Mouse (Mus musculus): ENCODE measurements at regions not wholly inside any gene's neighbourhood (a gene's known extent, or its start where the extent isn't known, plus 50 kb on each side); places are given as distances from the start of the nearest gene placed in this dataset.

DNA sequence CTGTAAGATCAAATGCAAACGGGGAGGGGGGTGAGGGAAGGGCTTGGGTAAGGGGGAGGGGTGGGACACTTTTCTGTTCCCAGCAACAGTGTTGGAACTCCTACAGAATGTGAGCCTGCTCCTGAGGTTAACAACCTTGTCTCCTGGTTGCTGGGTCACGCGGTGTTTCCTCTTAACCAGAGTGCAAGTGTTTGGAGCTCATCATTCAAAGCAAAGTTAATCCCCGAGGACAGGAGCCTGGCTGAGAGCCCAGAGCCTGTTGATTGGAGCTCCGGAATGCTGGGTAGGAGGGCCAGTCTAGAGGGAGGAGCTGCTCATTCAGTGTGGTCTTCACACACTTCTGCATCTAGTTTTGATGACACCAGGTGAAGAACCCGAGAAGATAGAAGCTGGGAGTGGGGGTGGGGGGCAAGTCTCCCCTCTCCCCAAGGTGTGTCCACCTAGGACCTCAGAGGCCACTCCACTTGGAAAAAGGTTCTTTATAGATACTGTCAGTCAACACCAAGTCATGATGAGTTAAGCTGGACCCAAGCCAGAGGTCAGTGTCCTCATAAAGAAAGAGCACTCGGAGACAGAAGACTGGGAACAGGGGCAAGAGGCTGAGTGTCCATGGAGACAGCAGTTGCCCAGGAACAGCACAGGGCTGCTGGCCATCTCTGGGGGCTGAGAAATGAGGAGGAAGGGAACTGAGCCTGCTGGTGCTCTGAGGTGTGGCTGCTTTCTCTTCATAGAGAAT lies 220.2 kb downstream of the Sipa1l2 start:
- Histone ChIP-seq H3K4me1 (ENCODE audit: control insufficient read depth, insufficient read depth, low read length) (peaks cover 6% of the 10 kb centered on the region), H3K36me3 (ENCODE audit: control insufficient read depth, insufficient read depth, low read length) (no peaks in the 10 kb centered on the region), H3K27me3 (ENCODE audit: control insufficient read depth, insufficient read depth, low read length) (no peaks in the 10 kb centered on the region), H3K4me3 (ENCODE audit: control insufficient read depth, low read depth, low read length) (no peak overlapping the region), H3K27ac (ENCODE audit: control insufficient read depth, insufficient read depth, low read depth, low read length) (no peak overlapping the region)
- TF ChIP-seq CTCF (IDR thresholded peaks at IDR 0.05; ENCODE audit: control insufficient read depth, insufficient read depth, insufficient replicate concordance, low read depth, low read length) (no peak), POLR2A (IDR thresholded peaks at IDR 0.05; ENCODE audit: control insufficient read depth, low read depth, low read length) (no peak)

GRCm38 (mm10) chr8:125346182-125346581 lies 223.4 kb downstream of the Sipa1l2 start:
- no peak for TF ChIP-seq CTCF (IDR thresholded peaks at IDR 0.05; ENCODE audit: control insufficient read depth, insufficient read depth, insufficient replicate concordance, low read depth, low read length)
- no peak for TF ChIP-seq POLR2A (IDR thresholded peaks at IDR 0.05; ENCODE audit: control insufficient read depth, low read depth, low read length)
- H3K4me3 ChIP-seq (ENCODE audit: control insufficient read depth, low read depth, low read length): no peak overlapping the region
- H3K27me3 ChIP-seq (ENCODE audit: control insufficient read depth, insufficient read depth, low read length): no peaks in the 10 kb centered on the region

DNA sequence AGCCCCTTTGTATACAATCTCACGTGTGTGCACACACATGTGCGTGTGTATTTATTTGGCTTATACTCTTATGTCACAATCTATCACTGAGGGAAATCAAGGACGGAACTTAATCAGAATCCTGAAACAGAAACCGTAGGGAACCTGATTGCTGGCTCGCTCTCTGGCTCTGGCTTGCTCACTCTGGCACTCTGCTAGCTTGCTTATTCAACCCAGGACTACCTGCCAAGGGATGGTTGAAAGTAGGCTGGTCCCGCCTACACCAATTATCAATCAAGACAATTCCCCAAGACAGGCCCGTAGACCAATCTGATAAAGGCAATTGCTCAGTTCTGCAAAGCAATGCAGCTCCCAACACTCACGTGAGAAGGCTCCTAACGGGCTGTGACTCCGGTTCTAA lies 224.0 kb downstream of the Sipa1l2 start:
- H3K36me3 ChIP-seq (ENCODE audit: control insufficient read depth, insufficient read depth, low read length): no peaks in the 10 kb centered on the region

More at GRCm38 (mm10) chr8:125346182-125346581, 223.4 kb downstream of the Sipa1l2 start:
- no peaks in the 10 kb centered on the region for H3K36me3 ChIP-seq (ENCODE audit: control insufficient read depth, insufficient read depth, low read length)
- H3K4me1 ChIP-seq (ENCODE audit: control insufficient read depth, insufficient read depth, low read length): peaks cover 10% of the 10 kb centered on the region
- no peak overlapping the region for H3K27ac ChIP-seq (ENCODE audit: control insufficient read depth, insufficient read depth, low read depth, low read length)

DNA sequence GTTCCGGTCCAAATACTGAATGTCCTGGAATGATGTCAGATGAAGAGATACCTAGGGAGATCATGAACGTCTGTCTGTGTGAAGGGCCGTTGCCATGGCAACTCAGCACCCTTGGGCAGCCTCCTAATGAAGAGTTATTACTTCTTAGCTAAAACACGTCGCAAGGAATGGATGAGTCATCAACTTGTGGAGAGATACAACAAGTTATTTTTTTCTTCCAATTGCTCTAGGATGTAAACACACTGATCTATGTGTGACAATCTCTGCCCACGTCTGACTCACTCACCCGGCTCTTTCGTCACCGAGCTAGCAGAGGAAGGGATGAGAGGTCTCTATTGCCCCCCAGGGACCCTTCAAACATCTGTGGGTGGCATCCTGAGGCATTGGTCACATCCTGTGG lies 225.7 kb downstream of the Sipa1l2 start:
- peaks cover 4% of the 10 kb centered on the region for H3K4me1 ChIP-seq (ENCODE audit: control insufficient read depth, insufficient read depth, low read length)
- no peaks in the 10 kb centered on the region for H3K36me3 ChIP-seq (ENCODE audit: control insufficient read depth, insufficient read depth, low read length)
- no peak overlapping the region for H3K4me3 ChIP-seq (ENCODE audit: control insufficient read depth, low read depth, low read length)
- TF ChIP-seq POLR2A (IDR thresholded peaks at IDR 0.05; ENCODE audit: control insufficient read depth, low read depth, low read length) (no peak), CTCF (IDR thresholded peaks at IDR 0.05; ENCODE audit: control insufficient read depth, insufficient read depth, insufficient replicate concordance, low read depth, low read length) (no peak)
- no peaks in the 10 kb centered on the region for H3K27me3 ChIP-seq (ENCODE audit: control insufficient read depth, insufficient read depth, low read length)
- H3K27ac ChIP-seq (ENCODE audit: control insufficient read depth, insufficient read depth, low read depth, low read length): no peak overlapping the region

More for the DNA sequence above, 224.0 kb downstream of the Sipa1l2 start:
- Histone ChIP-seq H3K27me3 (ENCODE audit: control insufficient read depth, insufficient read depth, low read length) (no peaks in the 10 kb centered on the region), H3K4me1 (ENCODE audit: control insufficient read depth, insufficient read depth, low read length) (peaks cover 10% of the 10 kb centered on the region), H3K4me3 (ENCODE audit: control insufficient read depth, low read depth, low read length) (no peak overlapping the region), H3K27ac (ENCODE audit: control insufficient read depth, insufficient read depth, low read depth, low read length) (no peak overlapping the region)
- TF ChIP-seq CTCF (IDR thresholded peaks at IDR 0.05; ENCODE audit: control insufficient read depth, insufficient read depth, insufficient replicate concordance, low read depth, low read length) (no peak), POLR2A (IDR thresholded peaks at IDR 0.05; ENCODE audit: control insufficient read depth, low read depth, low read length) (no peak)

GRCm38 (mm10) chr8:125342521-125342920 lies 227.1 kb downstream of the Sipa1l2 start:
- H3K27me3 ChIP-seq (ENCODE audit: control insufficient read depth, insufficient read depth, low read length): no peaks in the 10 kb centered on the region
- no peak overlapping the region for H3K27ac ChIP-seq (ENCODE audit: control insufficient read depth, insufficient read depth, low read depth, low read length)
- H3K4me3 ChIP-seq (ENCODE audit: control insufficient read depth, low read depth, low read length): no peak overlapping the region
- no peaks in the 10 kb centered on the region for H3K36me3 ChIP-seq (ENCODE audit: control insufficient read depth, insufficient read depth, low read length)
- peaks cover 4% of the 10 kb centered on the region for H3K4me1 ChIP-seq (ENCODE audit: control insufficient read depth, insufficient read depth, low read length)
- TF ChIP-seq CTCF (IDR thresholded peaks at IDR 0.05; ENCODE audit: control insufficient read depth, insufficient read depth, insufficient replicate concordance, low read depth, low read length): no peak
- TF ChIP-seq POLR2A (IDR thresholded peaks at IDR 0.05; ENCODE audit: control insufficient read depth, low read depth, low read length): no peak

DNA sequence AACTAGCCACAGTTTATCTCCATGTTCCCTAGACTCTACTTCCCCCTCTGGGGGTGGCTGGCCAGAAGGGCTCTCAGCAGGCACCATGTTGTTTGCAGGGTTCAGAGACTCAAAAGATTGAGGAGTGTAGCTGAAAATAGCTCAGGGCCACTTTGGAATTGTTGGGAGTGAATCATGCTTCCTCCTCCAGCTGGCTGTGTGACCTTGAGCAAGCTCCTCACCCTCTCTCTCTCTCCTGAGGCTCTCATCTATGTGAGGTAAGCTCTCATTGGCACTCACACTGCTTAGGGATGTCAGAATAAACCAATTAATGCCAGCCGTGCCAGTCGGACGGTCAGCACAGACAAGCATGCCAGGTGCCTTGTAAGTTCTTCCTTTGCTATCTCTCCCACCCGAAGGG lies 228.0 kb downstream of the Sipa1l2 start:
- no peaks in the 10 kb centered on the region for H3K27me3 ChIP-seq (ENCODE audit: control insufficient read depth, insufficient read depth, low read length)
- no peaks in the 10 kb centered on the region for H3K36me3 ChIP-seq (ENCODE audit: control insufficient read depth, insufficient read depth, low read length)
- peak overlapping the region; percentile 24; the same call in 1 of the 2 replicates for H3K27ac ChIP-seq (ENCODE audit: control insufficient read depth, insufficient read depth, low read depth, low read length)
- TF ChIP-seq CTCF (IDR thresholded peaks at IDR 0.05; ENCODE audit: control insufficient read depth, insufficient read depth, insufficient replicate concordance, low read depth, low read length): no peak
- TF ChIP-seq POLR2A (IDR thresholded peaks at IDR 0.05; ENCODE audit: control insufficient read depth, low read depth, low read length): no peak
- no peak overlapping the region for H3K4me3 ChIP-seq (ENCODE audit: control insufficient read depth, low read depth, low read length)
- peaks cover 4% of the 10 kb centered on the region for H3K4me1 ChIP-seq (ENCODE audit: control insufficient read depth, insufficient read depth, low read length)

DNA sequence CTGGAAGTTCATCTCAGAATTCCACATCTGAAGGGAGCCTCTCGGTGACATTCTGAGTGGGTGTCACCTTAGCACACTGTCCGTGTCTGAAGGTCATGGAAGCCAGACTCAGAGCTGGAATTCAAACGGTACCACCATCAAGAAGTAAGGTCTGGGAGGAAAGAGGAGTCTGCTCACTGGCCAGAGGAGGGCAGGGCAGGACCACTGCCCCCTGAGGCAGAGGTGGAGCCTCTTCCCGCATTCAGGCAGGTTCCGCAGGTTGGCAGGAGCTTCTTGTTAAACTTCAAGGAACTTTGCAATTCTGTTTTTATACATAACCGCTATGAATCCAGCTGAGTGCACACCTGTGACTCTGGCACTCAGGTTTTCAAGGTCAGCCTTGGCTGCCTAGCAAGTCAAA lies 231.4 kb downstream of the Sipa1l2 start:
- Histone ChIP-seq H3K4me3 (ENCODE audit: control insufficient read depth, low read depth, low read length) (no peak overlapping the region), H3K27ac (ENCODE audit: control insufficient read depth, insufficient read depth, low read depth, low read length) (no peak overlapping the region), H3K27me3 (ENCODE audit: control insufficient read depth, insufficient read depth, low read length) (no peaks in the 10 kb centered on the region), H3K4me1 (ENCODE audit: control insufficient read depth, insufficient read depth, low read length) (peaks cover 4% of the 10 kb centered on the region), H3K36me3 (ENCODE audit: control insufficient read depth, insufficient read depth, low read length) (no peaks in the 10 kb centered on the region)
- TF ChIP-seq CTCF (IDR thresholded peaks at IDR 0.05; ENCODE audit: control insufficient read depth, insufficient read depth, insufficient replicate concordance, low read depth, low read length) (peak; percentile 44; the same call in 1 of the 2 replicates), POLR2A (IDR thresholded peaks at IDR 0.05; ENCODE audit: control insufficient read depth, low read depth, low read length) (no peak)

All from testis, adult 2 months (tissue).